Mouse (Mus musculus): ENCODE data around the gene Tbl1xr1.

The Tbl1xr1 gene

DNA sequence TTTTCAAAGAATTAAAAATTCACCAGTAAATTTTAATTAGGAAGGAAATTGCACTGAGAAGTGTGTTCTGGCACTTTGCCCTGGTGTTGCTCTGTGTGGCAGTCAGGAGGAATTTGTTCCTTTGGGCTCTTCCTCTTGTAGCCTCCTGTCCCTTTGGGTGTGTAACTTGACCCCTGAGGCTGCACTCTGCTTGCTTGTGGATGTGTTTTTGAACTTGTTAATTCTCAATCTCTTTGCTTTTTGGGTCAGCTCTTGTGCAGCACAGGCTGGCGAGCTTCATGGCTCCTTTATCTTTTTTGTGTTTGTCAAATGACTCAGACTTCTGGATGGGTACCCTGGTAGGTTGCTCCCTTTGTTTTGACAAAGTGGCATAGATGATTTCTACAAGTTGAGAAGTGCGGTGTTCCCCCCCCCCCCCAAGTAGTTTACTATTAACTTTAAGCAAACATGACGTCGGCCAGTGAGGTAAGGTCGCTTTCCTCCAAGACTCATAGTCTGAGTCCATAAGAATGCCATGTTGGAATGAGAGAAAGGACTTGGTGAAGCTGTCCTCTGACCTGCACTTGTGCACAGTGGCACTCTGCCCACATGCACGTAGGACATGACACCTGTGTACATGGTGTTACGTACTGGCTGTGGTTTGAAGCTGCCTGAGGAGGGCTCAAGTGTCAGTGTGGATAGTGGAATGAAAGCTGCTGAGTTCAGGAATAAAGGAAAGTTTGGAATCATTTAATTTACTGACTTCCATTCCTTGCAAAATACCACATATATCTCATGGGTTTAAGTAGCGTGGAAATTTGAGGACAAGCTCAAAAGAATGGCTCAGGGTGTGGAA is 14.2 kb downstream of the Tbl1xr1 start:
- peak; percentile 8 for DNase-seq (ENCODE audit: low read depth)

DNA sequence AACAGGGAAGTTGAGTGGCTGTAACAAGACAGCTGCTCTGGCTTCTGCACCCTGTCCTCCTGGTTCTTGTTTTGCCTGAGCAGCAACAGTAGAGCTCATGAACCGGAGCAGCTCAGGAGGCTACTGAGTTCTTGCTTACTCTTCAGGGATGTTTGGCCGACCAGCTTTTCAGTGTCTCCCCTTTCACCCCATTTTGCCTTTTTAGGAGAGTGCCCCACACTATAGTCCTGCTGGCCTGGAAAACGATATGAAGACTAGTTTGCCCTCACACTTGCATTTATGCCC is 14.8 kb downstream of the Tbl1xr1 start:
- DNase-seq (ENCODE audit: low read depth): no peak

DNA sequence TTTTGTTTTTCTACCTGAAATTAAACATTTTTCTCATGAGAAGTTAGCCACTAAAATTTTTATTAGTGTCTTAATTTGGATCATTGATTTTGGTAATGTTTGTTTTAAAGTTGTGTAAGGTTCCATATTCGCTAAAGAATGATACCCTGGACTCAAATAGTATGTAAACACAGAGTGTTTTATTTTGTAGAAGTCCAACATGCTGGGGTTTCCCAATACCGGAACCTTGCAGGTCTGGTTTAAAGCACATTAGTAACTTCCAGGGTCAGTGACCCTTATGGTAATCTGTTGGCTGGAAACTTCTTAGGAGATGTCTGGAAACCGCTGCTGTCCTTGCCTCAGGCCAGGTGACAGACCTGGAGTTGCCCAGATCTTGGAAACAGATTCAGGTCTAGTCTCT is 15.2 kb downstream of the Tbl1xr1 start:
- DNase-seq (ENCODE audit: low read depth): no peak

DNA sequence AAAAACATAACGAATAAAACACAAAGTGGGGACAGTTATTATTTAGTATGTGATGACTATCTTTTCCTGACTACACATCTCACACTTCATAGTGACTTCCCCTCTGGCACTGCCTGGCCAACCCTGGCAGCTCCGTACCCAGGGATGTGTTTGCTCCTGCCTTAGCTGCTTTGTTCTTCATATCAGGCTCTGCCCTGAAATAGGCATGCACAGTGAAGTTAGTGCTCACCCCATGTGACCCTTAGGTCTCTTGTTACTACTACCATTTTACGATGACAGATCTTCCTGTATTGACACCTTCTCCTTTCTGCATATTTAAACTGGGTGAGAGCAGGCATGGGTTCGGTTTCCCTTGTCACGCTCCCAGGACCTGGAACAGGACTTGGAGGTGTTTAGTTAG is 16.3 kb downstream of the Tbl1xr1 start:
- no peak for DNase-seq (ENCODE audit: low read depth)

DNA sequence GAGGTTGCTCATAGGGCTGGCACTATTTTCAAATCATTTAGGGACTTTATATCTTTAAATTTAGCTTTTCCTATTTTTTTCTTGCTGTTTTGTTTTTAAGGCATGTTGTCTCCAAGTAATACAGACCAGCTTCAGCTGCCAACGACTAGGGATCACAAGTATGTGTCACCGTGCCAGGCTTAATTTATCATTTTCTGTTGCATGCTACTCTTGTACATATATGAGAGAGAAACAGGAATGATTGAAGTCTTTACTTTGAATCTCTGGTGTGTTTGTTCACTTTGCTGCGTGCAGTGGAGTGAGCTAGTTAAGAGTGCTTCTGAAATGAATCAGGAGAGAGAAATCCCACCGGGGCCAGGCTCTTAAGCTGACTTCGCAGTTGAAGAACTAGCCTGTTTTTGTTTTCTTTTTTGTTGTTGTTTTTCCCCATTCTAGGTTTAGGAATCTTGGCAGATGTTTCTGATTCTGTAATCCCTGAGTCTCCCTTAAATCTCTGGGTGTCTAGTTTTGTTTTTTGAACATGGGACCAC is 27.6 kb downstream of the Tbl1xr1 start:
- DNase-seq (ENCODE audit: low read depth): peak; percentile 72

DNA sequence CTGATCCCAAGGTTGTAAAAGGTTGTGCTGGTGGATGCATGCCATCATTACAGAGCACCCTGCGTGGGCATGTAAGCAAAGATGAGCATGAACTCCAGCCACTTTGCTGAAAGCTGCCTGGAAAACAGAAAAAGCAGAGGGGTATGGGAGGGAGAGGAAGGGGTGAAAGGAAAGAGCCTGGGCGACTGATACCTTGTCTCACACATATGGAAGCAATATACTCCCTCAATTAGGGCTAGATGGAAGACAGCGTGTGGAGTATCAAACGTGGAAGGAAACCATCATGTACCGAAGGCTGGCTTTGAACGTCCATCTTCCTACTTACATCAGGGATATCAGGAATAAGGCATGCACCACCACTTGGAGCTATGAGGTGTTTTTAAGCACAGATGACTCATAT is 29.0 kb downstream of the Tbl1xr1 start:
- DNase-seq (ENCODE audit: low read depth): no peak

DNA sequence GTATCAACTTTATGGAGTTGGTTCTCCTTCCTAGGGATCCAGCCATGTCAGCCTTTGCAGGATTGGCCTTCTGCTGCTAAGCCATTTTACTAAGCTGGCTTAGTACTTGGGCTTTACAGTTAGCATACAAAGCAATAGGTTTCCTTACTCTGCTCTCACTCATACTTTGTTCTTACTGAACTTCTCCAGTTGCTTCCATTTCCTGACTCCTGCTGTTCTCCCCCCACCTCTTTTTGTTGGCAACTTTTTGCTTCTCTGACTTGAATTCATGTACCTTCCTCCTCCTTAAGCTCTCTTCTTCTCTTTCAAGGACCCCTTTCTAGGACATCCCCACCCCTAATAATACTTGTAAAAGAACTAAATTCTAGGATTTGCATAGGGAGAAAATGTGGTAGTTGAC is 31.6 kb downstream of the Tbl1xr1 start:
- no peak for DNase-seq (ENCODE audit: low read depth)

DNA sequence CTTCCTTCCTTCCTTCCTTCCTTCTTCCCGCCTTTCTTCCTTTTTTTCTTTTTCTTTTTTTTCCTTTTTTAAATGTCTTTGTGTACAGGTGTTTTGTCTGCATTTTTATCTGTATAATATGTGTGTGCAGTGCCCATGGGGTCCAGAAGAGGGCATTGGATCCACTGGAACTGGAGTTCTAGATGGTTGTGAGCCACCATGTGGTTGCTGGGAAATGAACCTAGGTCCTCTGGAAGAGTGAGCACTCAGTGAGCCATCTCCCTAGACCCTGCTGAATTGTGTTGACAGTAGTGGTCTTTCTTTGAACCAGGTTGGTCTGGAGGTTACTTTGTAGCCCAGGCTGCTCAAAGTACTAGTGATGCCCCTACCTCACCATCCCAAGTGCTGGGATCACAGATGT is 33.2 kb downstream of the Tbl1xr1 start:
- DNase-seq (ENCODE audit: low read depth): no peak

DNA sequence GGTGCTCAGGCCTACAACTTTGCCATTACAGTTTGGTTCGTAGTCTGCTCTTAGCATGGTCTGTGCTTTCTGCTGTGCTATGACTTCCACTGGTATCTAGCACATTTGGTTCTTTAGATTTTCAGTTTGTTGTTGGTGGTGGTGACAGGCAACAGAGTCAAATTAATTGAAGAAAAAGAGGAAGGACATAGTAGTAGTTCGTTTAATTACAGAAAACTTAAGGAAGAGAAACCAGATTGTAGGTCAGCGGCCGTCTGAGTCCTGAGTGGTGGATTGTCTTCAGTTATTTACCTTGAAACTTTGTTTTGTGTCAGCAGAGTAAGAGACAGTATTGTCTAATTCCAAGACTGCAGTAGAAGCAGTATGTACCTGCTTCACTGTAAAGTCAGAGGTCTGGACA is 37.3 kb downstream of the Tbl1xr1 start:
- no peak for DNase-seq (ENCODE audit: low read depth)

DNA sequence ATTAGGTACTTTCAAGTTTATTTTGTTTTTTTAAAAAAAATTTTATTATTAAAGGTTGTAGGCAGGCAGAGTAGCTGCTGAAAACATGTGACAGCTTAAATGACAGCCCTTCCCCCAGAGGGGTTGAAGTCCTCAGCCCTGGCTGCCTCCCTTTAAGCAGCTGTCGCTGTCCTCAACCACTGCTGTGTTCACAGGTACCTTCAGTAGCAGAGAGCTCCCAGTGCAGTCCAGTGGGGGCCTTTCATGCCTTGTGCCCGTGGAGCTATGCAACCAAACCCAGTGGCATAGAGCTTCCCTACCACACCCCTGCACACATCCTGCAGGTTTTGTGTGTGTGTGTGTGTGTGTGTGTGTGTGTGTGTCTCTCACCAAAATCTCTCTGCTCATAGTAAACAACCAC is 38.8 kb downstream of the Tbl1xr1 start:
- DNase-seq (ENCODE audit: low read depth): no peak

DNA sequence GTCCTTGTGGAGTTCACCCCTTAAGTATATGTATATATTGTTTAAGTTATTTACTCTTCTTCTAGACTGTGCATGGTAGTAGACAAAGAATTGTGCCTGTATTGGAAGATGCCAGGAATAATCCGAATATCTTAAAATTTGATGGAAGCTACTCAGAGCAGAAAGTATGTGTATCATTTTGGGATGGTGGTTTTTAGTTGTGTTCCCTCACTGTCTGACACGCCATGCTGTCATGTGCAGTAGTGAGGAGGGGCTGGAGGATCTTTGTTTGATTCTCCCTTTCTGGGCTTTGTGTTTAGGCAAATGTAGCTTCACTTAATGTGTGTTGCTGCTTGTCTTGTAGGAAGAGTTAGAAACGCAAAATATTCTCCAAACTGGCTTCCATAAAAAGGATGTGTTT is 39.2 kb downstream of the Tbl1xr1 start:
- no peak for DNase-seq (ENCODE audit: low read depth)

DNA sequence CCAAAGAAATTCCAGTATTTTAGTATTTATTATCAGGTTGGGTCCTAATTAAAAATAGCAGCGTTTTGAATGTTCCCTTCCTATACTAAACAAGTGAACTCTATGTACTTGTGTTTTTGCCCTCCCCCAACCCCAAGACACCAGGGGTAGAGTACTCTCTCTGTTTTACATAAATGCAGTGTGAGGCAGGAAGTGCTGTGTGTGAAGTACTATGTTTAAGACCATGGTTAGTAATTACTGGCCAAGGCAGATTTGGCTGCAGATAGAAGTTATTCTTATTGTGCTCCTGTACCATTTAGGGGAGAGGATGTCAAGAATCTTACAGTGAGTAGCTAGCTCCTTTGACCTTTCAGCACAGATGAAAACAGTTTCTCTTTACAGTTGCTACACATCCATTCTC is 39.7 kb downstream of the Tbl1xr1 start:
- no peak for DNase-seq (ENCODE audit: low read depth)

DNA sequence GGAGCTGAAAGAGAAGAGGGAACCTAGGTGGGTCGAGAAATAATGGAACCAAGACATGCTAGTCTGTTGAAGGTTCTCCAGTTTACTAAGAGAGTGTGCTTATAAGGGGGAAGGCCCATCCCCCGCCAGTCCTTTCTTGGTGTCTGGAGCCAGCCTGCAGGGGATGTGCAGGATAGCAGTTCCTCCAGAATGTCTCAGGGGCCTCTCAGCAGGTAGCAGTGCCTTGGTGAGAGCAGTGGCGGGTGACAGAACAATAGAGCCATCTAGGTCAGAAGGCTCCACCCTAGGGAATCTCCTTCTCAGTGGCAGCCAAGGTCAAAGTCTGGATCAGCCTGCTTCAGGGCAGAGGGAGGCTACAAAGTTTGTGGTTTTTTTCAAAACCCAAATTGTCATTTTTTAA is 45.3 kb downstream of the Tbl1xr1 start:
- DNase-seq (ENCODE audit: low read depth): no peak

DNA sequence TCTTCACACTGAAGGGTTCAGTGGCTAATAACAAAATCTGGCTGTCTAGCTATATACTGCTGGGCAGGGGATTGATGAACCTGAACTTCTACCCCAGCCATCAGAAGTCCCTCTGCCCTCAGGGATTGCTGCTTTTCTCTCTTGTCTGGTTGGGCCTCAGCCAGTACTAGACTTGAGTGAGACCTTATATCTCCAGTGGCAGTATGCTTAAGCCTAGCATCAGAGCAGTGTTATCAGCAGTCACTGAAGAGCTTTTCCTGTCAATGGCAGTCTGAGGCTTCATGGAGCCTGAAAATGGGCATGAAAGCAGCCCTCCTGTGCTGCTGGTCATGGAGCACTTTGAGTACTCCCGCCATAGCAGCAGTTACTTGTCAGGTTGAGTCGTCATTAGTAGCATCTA is 46.7 kb downstream of the Tbl1xr1 start:
- DNase-seq (ENCODE audit: low read depth): no peak

DNA sequence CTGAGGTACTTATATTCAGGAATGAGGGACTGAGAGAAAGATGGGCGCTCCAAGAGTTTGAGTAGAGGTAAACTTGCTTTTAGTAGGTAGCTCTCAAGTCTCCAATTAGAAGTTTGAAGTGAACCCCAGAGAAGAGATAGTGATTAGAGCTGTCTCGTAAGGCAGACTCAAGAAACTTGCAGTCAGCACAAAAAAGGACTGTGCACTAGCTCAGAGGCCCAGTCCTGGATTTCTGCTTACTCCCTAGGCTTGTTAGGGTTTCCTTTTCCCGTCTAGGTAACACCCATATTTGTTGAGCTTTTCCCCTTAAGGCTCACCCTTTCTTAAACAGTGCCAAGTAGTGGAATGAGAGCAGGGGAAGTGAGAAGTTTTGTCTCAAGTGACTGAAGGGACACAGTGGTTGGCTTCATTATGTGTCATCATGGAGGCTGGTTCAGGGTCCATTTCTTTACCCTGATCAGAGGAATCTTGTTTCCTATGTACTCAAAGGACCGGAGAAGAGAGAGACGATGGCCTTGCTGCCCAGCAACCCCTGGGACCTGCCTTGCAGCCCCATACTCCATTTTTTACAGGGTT is 49.9 kb downstream of the Tbl1xr1 start:
- no peak for DNase-seq (ENCODE audit: low read depth)

DNA sequence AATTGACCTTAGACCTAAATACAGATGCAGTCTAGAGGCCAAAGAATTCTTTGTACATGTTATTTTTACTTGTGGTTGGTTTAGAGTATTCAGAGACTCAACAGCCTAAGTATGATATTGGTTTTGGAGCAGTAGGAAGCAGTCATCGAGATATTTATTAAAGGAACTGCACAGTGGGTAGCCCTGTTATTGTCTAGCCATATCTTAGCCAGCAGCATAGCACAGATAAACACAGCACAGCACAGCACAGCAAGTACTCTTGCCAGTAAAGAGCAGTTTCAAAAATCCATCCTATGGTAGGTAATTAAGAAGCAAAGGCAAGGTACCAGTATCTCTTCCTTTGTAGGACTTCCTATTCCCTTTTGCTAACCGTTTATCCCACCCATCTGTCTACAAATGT is 54.8 kb downstream of the Tbl1xr1 start:
- DNase-seq (ENCODE audit: low read depth): no peak

DNA sequence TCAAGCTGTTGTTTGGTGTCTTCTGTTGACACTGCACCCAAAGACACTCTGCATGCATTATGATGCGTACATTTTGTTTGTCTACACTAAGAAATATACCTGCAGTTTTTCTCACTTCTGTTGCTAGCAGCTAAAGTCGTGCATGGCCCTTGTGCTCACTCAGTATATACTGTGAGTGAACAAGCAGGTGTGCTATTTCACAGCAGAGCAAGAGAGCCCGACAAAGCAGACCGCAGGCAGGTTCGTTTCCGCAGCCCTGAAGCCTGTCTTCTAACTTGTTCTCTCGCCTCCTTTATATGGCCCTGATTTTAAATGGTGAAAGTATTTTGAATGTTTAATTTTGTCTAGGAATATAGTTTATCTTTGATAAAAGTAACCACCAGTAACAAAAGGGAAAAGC is 57.2 kb downstream of the Tbl1xr1 start:
- no peak for DNase-seq (ENCODE audit: low read depth)

DNA sequence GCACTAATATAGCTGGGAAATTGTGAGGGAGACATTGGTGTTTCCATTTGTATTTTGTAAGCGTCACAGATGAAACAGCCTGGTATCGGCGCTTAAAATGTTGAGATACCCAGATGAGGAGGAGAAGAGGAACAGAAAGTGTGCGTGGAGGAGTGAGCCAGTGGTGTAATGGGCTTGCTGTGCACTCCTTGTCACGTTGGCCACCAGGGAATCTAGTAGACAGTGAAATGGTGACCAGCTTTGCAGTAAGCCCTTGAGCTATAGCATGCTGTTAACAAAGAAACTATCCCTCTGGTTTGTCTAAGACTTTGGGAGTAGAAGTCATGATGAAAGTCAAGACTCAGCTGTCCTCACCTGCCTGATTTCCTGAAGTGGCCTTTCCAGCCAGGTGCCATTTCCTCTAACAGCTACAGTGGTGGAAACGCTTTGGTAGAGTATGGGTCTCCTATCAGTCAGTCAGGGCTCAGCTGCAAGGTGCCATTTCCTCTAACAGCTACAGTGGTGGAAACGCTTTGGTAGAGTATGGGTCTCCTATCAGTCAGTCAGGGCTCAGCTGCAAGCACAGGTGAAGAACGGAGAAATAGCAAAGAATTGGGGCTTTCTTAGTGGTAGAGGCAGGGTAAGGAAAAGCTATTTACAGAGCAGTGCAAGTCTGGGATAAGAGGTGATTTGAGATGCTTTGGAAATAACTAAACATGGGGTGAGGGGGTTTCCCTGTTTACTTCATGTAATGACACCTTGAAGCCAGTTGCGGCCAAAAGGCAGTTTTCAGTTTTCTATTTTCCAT is 61.5 kb downstream of the Tbl1xr1 start:
- DNase-seq (ENCODE audit: low read depth): no peak

DNA sequence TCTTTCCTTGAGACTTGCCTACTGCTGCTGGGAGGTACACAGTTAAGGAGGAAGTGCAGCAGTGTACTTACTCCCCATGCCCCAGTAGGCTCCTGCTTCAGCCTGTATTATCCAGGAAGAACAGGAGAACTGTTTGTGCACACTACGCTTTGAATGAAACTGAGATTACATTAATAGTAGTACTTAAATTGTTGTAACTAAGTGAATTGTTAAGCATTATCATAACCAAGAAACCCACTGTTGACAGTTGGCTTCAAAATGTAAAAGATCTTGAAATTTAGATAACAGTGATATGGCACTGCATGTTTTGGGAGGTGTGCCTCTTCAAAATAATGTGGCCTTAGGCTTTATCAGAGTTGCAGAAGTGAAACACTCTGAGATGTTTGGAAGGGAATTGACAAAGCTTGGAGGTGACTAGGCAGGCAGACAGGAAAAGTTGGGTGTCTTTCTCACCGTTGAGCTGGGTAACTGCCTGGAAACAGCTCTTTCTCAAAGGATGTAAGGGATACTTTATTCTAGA is 62.2 kb downstream of the Tbl1xr1 start:
- DNase-seq (ENCODE audit: low read depth): no peak

DNA sequence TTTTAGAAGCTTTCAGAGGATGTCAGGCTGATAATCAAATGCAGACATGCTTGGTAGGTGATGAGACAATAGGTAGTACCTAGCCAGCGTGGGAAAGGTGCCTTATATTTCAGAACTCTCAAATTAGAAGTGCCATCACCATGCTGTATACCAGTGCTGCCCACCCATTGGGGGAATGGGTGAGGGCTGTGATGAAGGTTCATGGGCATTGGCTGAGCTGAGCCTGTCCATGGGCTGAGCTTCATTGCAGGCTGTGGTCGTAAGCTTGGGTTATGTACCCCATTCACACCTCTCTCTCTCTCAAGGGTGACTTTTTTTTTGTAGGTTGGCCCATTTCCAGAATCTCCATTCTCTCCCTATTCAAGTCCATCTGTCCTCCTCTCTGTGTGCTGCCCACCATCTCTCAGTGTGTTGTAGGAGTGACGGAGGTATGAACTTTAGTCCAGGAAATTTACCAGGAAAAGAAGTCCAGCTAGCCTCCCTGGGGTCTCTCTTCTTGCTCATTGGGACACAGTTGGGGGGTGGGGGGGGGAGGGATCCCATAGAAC is 63.7 kb downstream of the Tbl1xr1 start:
- no peak for DNase-seq (ENCODE audit: low read depth)

DNA sequence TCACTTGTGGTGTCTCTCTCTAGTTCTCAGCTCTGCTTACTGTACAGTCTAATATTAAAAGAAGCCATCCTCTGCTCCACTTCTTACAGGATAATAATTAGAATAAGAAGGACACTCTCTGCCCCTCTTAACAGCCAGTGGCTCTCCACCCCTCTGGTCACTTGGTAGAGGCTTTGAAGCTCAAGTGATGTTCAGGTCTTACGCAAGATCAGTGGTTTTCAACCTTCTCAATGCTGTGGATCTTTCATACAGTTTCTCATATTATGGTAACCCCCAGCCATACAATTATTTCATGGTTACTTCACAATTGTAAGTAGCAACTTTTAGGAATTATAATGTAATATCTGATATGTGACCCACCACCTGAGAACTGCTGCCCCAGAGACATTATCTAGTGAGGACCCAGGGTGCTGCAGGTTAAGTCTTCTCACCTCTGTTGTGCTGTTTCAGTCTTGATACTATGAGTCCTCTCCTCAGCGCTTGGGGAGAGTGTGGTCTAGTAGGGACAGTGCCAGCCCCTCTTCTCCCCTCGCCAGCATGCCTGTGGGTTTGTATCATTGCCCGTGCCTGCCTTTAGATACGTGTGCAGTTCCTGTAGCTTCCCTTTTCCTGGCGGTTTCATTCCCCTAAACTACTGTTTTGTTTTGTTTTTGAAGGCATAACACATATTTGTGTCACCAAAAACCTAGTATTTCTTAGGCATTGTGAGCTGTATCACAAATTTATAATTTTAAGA is 65.7 kb downstream of the Tbl1xr1 start:
- no peak for DNase-seq (ENCODE audit: low read depth)

Data from NIH3T3 (cell line).